Mouse (Mus musculus) heart, postnatal 4 days (tissue): Measurements from ENCODE around the gene Hibadh. TPM values are rescaled to one million over a fixed set of nuclear protein-coding genes. Genes with fewer than 3 reads are reported as not detected.

Experiments used
- DNase-seq: peaks from one replicate; pipeline ENCODE4 v3.0.0; 2021
- total RNA-seq, 2 experiments: library from RNA; stranded (reverse); gene quantifications; 2 replicates each; pipeline ENCODE4 v1.2.3; 2021

Hibadh gene
- total RNA-seq, 2 experiments from 2014 or later = 126 to 131 TPM

DNA sequence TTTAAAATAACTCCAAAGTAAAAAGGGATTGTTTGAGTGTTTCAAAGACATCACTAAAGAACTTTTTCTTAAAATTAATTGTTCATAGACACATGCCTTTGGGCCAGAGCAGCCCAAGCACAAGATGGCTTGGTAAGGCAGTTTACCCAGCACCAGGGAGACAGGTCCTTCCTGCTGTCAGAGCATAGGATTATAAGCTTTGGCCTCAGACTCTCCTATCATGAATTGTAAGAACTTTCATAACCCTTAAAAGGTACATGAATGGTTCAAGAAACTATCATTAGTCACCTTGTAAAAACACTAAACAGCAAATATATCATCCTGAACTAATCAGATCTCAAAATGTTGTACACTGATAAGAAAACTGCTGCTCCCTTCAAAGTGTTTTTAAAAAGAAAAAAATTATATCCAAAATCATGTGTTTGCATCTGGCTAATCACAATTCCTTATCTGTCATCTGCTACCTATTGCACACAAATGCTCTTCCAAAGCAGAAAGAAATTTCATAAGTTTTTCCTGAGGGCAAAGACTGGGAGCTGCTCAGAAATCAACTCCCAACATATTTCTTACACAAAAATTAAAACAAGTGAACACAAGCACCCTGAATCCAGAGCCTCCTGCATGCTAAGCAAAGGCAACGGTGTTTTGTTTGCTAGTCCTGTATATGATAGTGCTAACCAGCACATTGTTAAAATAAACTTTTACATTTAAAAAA lies 1.6 kb downstream of the Hibadh start:
- no peak for DNase-seq

DNA sequence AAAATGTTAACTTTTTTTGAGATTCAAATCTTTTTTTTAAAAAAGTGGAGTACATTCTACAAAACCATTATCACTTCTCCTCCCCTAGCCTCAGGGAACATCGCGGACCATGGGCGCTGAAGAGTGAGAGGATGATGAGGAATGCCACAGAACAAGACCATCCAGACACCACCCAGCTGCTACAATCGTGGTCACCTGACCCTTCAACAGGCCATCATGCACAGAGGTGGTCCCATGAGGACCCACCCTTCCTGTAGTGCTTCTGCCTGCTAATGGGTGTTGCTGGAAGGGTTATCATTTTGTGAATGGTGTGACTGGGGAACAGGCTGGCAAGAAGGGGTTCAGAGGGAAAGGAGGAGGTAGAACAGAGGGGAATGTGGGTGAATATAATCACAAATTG lies 2.9 kb downstream of the Hibadh start:
- DNase-seq = no peak

DNA sequence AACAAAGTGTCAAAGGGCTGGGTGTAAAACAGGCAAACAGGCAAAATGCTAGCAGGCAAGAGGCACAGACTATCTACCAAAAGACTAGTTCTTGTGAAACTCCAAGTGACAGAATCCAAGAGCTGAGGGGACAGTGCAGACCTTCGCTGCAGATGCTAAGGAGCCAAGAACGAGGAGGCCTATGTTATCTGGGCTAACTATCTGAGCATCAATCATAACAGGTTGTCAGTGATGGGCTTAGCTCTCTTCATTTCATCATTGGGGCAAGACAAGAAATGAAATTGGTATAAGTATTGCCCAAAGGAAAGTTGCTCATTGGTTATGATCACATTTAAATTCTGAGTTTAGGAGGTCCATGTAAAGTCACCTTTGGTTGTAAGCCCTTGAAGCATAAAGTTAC lies 4.8 kb downstream of the Hibadh start:
- DNase-seq = no peak

DNA sequence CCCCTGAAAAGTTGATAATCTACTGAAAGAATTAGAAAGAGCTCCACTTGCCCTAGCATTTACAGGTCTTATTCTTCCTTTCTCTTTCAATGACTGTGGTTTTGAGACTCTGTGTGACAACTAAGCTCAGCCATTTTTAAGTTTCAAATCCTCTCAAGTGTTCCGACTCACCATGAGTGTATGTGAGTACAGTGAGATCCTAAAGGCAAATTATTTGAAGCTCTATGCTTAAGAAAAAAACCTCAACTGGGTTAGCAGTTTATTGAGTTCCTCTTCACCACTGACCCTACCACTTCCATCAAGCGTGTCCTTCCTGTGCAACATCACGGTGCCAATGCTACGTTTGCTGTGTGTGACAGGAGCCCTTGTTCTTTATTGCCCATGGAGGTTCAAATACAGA lies 9.6 kb downstream of the Hibadh start:
- DNase-seq = no peak

DNA sequence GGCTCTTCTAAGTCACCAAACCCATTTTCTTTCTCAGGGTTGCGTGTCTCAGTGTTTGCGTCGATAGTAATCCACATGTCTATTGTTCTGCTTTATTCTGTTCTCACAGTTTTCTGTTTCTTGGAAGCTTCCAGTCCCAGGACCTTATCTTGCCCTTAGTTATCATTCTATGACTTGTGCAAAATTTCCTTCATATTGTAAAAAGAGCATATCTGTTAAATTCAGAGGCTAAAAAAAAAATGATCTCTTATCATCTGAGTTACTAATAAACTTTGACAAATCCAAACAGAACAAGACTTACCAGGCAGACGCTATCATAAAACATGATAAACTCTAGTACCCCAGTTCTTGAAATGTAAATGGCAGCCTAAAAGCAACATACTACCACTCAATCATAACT lies 11.0 kb downstream of the Hibadh start:
- DNase-seq = no peak

DNA sequence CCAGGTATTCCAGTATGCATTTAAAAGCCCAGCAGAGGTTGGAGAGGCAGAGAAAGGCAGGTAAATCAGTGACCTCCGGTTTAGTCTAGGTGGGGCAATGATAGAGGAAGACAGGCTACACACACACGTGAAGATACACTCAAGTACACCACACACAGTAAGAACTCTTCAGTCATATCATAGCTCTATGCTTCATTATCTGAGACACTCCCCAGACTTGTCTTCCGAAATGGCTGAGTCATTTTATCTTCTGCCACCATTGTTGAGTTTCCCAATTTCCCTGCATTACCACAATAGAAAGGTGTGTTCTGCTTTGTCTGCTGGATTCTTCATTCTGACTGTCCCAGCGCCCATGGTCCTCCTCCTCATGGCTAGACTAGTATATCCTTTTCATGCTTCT lies 13.5 kb downstream of the Hibadh start:
- DNase-seq = no peak

DNA sequence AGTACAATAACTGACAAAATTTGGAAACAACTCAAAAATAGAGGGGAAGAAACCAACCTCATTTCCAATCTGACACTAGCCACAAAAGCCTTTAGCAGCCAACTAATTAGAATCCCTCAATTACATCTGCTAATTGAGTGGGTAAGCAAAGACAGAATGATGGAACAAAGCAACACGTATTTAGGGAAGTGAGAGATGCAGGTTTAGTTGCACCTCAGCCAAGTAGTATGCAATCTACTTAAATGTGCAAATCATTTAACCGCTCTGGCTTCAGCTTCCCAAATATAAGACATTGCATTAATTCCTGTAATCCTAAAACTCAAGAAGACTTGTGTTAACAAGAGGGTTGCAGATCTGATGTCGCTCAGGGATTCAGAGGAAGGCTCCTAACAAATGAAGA lies 16.4 kb downstream of the Hibadh start:
- DNase-seq = no peak

DNA sequence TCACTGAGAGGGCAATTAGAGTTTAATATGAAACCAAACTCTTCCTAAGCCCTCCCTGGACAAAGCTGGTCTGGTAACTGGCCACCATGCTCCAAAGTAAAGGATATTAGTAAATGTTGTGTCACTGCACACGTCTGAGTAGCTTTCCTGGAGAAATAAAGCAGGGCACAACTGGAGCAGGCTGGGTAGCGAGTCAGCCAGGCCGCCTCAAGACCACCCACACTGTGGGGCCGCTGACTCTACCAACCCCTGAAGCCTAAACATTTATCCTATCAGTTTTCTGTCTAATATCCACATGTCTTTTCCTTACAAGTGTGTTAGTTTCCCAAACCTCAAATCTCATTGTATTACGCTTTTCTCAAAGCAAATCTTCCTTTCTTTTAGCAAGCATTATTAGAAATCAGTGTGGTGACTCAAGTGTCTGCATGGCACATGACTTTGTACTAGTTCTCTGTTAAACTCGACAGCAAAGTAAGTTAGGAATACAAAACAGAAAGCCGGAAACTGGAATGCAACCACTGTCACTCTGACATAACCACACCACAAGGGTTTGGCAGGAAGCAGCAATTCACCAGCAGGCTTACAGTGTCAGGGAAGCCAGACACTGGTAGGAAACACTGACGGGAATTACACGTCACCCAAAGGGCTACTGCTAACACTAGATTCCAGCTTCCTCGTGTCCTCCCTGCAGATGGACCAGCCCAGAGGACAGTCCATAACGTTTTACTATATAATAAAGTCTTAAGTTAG lies 18.3 kb downstream of the Hibadh start:
- DNase-seq = peak; percentile 26

DNA sequence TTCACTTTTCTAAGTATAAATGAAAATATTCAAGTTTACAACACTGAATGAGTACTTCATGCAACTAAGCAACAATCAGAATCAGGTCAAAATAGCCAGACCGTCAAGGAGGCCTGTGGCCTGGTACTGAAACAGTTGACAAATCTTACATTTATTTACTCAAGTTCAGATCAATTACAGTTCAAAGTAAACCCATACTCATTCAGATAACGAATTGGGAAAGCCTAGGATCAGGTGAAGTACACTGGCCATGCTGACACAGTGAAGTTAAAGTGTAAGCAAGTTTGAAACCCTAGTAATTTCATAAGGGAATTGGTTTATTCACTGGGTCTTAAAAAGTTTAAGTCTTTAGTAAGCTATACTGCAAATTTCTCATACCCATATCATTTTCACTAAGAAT lies 20.1 kb downstream of the Hibadh start:
- DNase-seq = no peak

DNA sequence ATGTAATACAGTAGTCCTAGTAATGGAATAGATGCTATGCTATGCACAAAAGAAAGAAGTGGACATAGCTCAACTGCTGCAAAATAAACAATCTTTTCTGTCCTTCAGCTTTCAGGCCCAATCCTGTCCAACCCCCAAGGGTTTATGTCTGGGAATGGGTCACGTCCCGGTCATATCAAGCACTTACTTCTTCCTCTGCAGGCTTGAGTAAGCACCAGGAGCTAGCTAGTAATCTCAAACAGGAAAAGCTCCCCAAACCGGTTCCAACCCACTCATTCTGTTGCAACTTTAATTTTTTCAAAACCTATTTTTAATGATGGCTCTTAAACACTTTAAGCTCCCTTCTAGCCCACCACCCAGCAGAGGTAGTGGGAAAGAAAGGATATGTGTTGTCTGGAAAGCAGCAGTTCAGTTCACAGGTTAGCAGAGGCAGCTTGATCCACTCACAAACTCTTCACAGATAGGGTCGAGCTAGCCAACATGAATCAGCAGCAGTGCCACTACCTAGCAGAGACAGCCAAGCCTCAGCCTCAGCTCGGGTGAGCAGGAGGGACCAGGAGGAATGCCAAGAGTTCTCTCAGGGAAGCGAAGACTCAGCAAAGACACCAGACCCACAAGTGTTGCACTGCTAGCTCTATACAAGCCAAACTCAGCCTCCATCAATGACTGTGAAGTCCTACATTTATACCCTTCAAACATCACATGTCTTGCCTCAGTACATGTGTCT lies 30.4 kb downstream of the Hibadh start:
- no peak for DNase-seq

DNA sequence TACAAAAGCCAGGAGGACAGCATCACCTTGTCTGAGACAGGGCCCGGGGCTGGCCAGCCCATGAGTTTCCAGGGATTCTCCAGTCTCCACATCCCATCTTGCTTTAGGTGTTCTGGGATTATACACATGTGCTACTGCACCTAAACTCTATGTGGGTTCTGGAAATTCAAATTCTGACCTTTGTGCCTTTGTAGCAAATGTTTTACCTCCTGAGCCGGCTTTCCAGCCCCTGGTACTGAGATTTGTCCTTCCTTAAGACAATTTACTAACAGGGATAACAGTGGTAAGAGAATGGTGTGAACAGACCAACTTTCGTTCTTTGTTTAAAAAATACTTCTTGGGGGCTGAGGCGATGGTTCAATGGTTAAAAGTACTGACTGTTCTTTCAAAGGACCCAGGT lies 32.1 kb downstream of the Hibadh start:
- DNase-seq = no peak

DNA sequence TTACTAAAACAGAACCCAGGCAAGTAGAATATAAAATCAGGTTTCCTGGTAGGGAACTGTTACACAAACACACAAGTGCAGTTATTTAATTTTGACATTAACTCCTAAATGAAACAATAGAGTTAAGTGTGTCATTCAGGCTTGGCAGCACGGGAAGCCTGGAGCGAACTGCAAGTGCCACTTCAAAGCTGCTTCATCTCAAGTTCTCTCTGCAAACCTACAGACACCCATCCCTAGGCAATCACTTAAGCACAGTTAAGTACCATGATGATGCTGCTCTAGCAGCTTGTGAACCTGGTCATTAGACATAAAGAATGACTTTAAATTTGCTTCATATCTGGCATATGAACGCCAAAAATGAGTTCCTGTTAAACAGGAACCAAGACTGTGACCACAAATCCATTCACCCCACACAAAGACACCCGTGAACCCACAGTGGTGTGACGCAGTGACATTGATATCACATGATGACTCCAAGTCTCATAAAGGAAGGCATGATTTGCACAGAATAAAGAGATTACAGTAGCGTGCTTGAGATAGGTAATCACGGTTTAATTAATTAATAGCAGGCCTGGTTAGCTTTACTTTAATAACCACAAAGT lies 33.3 kb downstream of the Hibadh start:
- no peak for DNase-seq

DNA sequence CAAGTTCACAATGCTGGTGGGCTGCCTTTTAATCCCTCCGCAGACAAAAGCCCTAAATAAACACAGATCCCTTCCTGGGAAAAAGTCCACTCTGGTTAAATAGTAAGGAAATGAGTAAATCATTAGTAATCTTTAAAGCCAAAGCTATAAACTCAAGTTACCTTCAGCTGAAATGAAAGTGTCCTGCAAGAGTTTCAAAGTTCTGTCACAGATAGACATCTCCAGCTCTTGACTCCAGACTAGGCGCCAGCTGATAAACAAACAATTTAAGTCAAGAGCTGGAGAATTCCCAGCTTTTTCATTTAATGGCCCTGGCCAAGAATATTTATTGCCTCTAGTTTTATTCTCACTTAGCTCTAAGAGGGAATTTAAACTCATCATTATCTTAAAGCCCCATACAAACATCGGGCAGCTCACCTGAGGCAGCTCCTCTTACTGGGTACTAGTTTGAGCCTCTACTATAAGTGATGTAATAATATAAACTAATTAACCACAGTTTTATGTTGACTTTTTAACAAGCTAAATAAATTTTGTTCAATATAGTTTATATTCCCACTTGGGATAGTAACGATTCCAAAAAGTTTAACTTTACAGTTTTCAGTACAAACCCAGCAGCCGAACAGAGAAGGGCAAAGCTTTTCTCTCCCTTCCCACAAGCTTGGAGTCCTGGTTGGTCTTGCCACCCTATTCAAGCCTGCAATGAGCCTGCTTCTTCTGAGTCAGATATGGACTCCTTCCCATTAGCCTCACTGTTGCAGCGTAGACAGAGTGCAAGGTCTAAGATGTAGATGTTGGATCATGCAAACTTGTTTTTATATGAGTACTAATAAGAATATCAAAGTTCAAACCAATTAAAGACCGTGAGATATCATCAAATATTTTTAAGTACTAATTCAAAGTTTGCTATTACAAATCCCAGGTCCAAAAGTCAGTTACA lies 38.2 kb downstream of the Hibadh start:
- no peak for DNase-seq

DNA sequence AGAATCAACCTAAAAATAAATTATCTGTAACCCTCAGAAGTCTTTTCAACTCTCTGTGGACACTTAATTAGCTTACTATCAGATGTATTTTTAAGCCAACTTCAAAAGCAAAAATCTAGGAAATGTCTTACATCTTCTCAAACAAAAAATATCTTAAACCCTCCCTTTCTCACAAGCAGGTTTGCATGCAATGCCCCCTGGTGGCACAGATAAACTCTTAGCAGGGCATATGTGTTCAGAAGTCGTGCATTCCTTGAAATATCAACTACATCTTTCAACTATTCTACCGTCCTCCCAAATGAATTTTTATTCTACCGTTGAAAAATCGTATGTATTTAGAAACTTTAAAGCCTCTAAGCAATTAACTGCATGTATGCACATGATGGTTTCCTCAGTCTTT lies 39.1 kb downstream of the Hibadh start:
- DNase-seq = peak; percentile 52

DNA sequence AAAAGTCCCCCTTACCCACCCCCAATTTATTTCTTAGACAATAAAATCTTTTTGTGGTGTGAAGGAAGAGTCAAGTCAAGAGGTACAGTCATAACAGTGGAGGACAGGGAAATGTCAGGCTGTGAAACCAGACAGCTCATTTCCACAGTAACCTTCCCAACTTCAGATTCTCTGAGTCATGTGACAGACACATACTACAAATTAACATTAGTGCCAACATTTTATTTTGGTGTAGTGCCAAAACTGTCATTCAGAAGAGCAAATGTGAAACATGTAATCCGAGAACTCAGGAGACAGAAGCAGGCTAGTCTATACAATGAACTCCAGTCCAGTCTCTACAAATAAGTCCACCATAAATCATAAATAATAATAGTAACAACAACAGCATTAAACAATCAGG lies 45.4 kb downstream of the Hibadh start:
- no peak for DNase-seq

DNA sequence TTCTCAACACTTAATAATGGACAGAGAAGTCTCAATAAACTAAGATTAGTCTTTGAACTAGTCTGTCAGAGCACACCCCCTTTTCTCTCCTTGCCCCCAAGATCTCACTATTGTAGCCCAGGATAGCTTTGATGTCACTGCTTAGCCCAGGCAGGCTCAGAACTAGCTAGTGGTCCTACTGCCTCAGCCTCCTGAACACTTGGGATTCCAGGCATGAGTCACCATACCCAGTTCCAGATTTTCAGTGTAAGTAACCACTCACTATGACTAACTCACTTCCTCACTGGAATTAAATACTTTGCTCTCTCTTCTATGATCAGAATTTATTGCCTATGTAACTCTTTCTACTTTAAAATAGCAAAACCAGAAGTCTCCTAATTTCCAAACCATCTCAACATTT lies 53.6 kb downstream of the Hibadh start:
- DNase-seq = no peak

DNA sequence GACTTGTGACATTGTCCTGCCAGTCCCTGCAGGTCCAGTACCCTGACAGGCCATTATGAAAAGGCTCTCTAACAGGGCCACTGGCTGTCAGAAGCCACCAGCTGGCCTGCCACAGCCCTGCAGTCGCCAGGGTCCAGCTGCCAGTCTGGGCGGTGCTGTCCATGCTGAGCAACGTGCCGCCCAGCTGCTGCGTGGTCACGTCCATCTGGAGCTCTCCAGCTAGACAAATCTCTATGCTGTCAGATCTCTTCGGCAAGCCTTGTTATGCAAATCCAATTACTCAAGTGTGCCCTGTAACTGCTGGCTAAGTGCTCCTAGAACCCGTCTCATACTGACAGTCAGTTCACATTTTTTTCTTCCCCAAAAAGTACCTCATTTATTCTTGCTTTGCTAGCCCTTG lies 55.8 kb downstream of the Hibadh start:
- DNase-seq = peak; percentile 41

DNA sequence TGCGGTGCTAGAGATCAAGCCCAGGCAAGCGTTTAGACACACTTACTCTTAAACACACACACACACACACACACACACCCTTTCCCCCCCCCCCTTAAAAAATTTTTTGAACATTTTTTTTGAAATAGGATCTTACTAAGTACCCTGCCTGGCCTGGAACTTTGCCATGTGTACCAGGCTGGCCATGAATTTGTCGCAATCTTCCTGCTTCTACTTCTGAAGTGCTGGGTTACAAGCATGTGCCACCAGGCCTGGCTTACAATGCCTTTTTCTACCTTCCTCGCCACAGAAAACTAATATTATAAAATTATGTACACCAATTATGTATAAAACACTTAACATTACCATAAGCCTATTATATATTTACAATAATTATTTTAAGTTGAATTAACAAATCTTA lies 59.1 kb downstream of the Hibadh start:
- DNase-seq = no peak

DNA sequence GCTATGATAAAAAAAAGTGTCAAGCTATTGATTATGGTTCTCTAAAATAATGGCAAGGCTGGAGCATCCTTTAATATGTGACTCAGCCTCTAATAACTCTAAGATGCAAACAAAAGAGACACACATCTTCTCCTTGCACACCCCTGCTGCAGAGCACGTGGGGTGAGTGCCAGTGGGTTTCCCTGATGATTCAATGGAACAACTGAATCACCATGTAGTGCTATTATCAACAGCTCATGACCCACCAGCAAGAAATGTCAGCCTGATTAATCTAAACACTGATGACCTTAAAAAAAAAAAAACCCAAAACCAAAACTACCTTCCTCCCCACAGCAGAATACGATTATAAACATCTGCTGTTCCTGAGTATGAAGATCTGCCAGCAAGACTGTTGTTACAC lies 61.9 kb downstream of the Hibadh start:
- no peak for DNase-seq

DNA sequence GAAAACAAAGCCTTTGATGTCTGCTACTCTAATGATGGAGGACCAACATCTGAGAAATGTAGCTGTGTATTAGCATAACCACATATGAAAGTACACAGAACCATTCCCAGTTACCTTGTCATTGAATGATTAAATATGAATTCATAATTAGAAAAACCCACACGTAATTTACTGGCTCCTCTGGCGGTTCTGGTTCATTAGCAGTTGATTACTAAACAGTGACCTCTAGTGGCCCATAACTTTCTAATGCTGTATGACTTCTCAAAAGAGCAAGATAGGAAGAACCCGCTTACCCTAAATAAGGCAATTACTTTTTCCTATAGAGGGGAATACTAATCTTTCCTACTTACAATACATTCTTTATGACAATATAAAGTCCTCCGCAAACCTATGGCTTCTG lies 62.9 kb downstream of the Hibadh start:
- no peak for DNase-seq

DNA sequence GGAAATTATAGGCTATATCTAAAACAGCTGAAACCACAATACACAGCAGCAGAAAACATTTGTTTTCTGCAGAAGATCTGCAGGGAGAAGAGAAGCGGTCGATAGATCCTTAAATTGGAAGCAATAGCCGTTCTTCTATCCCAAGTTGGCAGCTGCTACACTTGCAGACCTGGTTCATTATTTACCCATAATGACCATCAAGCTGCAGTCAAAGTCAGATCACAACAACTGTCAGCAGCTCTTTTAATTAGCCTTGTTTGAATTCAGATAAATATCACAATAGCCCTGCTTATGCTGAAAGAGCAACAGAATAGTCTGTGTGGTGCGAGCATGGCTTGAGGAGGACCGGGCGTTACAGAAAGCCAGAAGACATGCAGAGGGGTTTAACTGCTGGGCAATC lies 71.5 kb downstream of the Hibadh start:
- no peak for DNase-seq
